Mouse (Mus musculus) B cell, adult 2 months (primary cell): Measurements from ENCODE around the gene Lbhd1.
"Not testable (repeated sequence)": the region's sequence is repeated elsewhere in the genome, so short reads cannot be mapped to it uniquely, and the experiment has no call there.

Source experiments
- DNase-seq, 2 experiments: peaks; one replicate each; pipeline ENCODE4 v3.0.0; 2022

Gene Lbhd1

DNA sequence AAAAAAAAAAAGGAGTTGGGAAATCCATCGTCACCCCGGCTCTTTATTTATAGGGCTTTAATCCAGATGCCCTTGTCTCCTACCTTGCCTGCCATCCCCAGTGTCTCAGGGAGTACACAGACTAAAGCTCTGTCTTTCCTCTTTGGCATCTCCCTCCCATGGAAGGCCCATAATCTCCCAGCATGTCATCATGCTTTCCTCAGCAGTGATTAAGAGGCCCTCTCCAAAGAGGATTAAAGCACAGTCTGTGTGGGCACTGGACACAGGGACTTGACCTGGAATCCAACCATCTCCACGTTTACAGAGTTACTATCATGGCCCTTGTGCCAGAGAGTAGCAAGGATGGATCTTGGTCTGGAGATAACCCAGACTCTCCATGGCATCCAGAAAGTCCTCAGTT lies at the start of gene Lbhd1, which contains the start of gene Gm49403:
Lbhd1 (plus strand) TSS at position 117 of the 400 bp plus-strand sequence.
Gm49403 (plus strand) TSS at position 315 of the 400 bp plus-strand sequence.
- no peak for DNase-seq

DNA sequence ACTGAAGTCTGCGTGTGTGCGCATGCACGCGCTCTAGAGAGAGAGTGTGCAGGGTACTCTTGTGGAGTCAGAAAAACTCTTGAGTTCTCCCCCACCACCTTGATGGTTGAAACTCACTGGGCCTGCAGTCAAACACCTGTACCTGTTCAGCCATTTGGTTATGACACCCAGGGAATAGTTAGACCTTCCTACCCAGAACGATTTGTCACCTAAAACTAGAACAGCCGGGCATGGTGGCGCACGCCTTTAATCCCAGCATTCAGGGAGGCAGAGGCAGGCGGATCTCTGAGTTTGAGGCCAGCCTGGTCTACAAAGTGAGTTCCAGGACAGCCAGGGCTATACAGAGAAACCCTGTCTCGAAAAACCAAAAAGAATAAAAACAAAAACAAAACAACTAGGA lies 47.2 kb upstream of the Lbhd1 start:
- DNase-seq = not testable (repeated sequence)

DNA sequence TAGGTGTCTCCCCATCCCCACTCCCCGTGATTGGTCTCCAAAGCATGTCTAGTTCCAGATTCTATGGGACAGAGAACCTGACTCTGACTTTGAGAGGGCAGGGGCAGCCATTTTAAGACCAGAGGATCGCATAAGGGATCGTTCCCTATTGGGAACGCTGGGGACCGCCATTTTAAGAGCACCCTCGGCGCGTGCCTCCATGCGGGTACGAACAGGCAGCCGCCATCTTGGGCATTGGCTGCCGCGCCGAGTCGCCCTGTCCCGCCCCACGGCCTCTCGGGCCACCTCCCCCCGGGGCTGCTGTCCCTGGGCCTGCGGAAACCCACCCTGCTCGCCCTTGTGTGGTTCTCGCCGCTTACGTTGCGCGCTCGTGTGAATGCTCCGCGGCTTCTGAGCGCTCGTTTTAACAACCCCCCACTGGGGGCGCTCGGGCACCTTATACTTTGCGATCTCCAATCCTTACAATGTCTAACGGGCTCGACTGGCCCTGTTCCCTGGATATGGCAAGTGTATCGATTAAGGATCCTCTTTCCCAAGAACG lies 46.2 kb upstream of the Lbhd1 start, which contains the start of gene Bscl2:
Bscl2 (plus strand) TSS at position 217 of the 541 bp plus-strand sequence.
- DNase-seq = peak; percentile 87 to 89

- DNase-seq = peak in 1 of 2 experiments; percentile 36
These were observed 45.3 kb upstream of the Lbhd1 start for GRCm38 (mm10) chr19:8838041-8838730.

GRCm38 (mm10) chr19:8839103-8839907 lies 44.2 kb upstream of the Lbhd1 start, which contains the start of gene Gng3:
TSS of gene Gng3 (minus strand) at chr19:8839194.
- no peak for DNase-seq

- peak; percentile 60 to 65 for DNase-seq
These were observed 43.4 kb upstream of the Lbhd1 start for GRCm38 (mm10) chr19:8839908-8840791.

DNA sequence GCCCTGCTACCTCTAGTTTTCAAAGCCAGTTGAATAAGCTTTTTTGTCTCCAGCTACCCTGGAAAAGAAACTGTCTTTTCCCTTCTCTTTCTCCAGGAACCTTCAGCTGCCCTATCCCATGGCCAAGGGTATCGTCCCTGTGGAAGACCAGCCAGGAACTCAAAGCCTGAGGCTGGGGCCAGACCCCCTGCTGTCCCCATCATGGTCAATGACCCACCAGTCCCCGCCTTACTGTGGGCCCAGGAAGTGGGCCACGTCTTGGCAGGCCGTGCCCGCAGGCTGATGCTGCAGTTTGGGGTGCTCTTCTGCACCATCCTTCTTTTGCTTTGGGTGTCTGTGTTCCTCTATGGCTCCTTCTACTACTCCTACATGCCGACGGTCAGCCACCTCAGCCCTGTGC lies 42.5 kb upstream of the Lbhd1 start:
- no peak for DNase-seq

- no peak for DNase-seq
These were observed 40.6 kb upstream of the Lbhd1 start for GRCm38 (mm10) chr19:8842961-8843360.

DNA sequence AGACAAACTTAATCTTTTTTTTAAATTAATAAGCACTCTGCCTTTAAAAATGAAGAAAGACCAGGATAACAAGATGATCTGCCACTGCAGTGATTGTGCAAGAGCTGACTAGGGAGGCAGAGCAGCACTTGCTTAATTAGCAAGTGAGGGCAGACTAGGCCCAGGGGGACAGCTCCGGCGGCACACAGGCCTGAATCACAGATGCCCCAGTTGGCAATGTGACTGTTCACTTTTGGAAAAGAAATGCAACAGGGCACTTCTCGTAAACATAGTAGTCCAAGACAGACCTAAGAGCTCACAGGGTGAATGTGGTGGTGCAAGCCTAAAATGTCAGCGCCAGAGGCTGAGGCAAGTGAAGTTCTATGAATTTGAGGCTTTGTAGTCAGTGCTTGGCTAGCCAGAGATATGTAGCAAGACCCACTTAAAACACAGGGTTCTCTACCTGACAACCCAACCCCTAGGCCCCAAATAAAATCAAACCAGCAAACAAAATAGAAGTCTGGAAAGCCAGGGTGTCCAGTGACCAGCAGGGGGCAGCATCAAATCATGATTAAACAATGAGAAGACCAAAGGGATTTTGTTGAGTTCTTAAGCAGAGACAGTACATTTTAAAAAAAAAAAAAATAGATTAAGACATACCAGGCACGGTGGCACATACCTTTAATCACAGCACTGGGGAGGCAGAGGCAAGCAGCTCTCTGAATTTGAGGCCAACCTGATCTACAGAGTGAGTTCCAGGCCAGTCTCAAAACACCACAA lies 39.0 kb upstream of the Lbhd1 start:
- DNase-seq = peak; percentile 90 to 91

- DNase-seq = no peak
These were observed 35.2 kb upstream of the Lbhd1 start for GRCm38 (mm10) chr19:8848356-8848755.

DNA sequence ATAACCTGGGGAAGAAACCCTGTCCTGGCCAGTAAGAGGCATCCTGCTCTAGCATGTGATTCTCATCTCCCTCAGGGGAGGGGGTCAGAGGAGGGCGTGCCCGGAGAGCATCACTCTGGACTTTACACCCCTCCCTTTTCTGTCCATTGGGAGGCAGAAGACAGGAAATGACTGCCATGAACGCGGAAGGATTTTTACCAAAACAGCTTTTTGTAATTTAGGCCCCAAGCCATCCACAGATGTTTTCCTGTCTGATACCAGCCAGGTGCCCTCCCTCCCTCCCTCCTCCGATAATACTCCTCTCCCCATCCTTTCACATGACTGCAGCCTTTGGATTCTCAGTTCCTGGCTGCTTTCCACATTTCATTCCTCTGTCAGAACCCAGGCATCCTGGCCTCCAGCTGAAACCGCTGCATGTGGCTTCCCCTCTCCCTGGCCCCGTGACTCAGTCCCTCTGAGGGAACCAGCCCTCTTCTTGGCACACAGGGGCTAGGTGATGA lies 33.1 kb upstream of the Lbhd1 start, which contains the start of gene Lrrn4cl:
Lrrn4cl (plus strand) TSS at position 367 of the 500 bp plus-strand sequence.
- no peak for DNase-seq

GRCm38 (mm10) chr19:8851639-8852038 lies 31.9 kb upstream of the Lbhd1 start:
- DNase-seq = no peak

GRCm38 (mm10) chr19:8852236-8852928 lies 31.1 kb upstream of the Lbhd1 start:
- DNase-seq = no peak

GRCm38 (mm10) chr19:8853117-8853516 lies 30.4 kb upstream of the Lbhd1 start:
- no peak for DNase-seq

DNA sequence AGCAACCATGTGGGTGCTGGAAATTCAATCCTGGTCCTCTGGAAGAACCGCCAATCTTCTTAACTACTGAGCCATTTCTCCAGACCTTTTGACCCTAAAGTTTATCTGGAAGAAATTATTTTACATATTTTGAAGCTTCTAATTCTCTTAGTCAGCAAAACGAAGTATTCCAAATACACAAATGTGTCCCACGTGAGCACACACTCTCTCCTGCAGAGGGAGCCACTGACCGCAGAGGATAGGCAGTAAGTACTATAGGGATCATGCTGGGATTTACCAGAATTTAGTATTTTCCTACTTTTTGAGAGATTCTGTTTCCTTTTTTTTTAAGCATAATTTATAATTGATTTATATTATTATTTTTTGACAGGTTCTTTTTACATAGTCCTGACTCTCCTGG lies 25.8 kb upstream of the Lbhd1 start:
- DNase-seq = peak; percentile 41 to 46

GRCm38 (mm10) chr19:8859018-8859417 lies 24.5 kb upstream of the Lbhd1 start:
- DNase-seq = peak; percentile 59 to 61

GRCm38 (mm10) chr19:8864265-8864664 lies 19.3 kb upstream of the Lbhd1 start:
- DNase-seq = no peak

- DNase-seq = not testable (repeated sequence)
These were observed 13.2 kb upstream of the Lbhd1 start for GRCm38 (mm10) chr19:8870381-8870780.

DNA sequence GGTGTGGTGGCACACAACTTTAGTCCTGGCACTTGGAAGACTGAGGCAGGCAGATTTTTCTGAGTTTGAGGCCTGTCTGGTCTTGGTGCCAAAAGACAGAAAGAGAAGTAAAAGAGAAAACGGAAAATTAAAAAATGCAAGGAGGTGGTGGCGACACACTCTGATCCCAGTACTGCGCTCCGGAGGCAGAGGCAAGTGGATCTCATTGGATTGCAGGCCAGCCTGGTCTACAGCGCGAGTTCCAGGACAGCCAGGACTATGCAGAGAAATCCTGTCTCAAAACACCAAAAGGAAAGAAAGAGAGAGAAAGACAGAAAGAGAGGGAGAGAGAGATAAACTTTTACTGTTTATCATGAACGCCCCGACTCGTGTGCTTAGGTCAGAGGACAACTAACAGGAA lies 12.7 kb upstream of the Lbhd1 start:
- DNase-seq = no peak

- peak; percentile 93 to 94 for DNase-seq
These were observed 12.0 kb upstream of the Lbhd1 start, which contains the start of gene Ubxn1 for GRCm38 (mm10) chr19:8871267-8872186. TSS of gene Ubxn1 (plus strand) at chr19:8871496.
